Mouse (Mus musculus) limb, embryonic 15.5 days (tissue): ENCODE measurements around the gene Pde10a. TPM values are rescaled to one million over a fixed set of nuclear protein-coding genes. Genes with fewer than 3 reads are reported as not detected.

Source experiments
- ATAC-seq: fragments of 200-750 bp; cut with Nextera tagmentation; 2 replicates; pipeline ENCODE4 v1.8.0; 2017; ENCODE audit warnings: low read depth, moderate TSS enrichment; ENCODE audit not compliant: insufficient number of reproducible peaks, low FRiP score, low TSS enrichment
- H3K27ac ChIP-seq: fragments of 300-500 bp; sonication (generic); 2 replicates; pipeline ENCODE4 v1.5.1; 2015; ENCODE audit warnings: moderate library complexity, mild to moderate bottlenecking, inconsistent platforms
- H3K27me3 ChIP-seq: fragments of 300-500 bp; sonication (generic); 2 replicates; pipeline ENCODE4 v1.6.1; 2015; ENCODE audit warnings: inconsistent platforms
- H3K36me3 ChIP-seq: fragments of 300-500 bp; sonication (generic); 2 replicates; pipeline ENCODE4 v1.6.1; 2015; ENCODE audit warnings: inconsistent platforms
- H3K4me1 ChIP-seq: fragments of 300-500 bp; sonication (generic); 2 replicates; pipeline ENCODE4 v1.6.1; 2015; ENCODE audit warnings: inconsistent platforms
- H3K4me2 ChIP-seq: fragments of 300-500 bp; sonication (generic); 2 replicates; pipeline ENCODE4 v1.6.1; 2015; ENCODE audit warnings: mild to moderate bottlenecking, inconsistent platforms
- H3K4me3 ChIP-seq: fragments of 300-500 bp; sonication (generic); 2 replicates; pipeline ENCODE4 v1.5.1; 2015; ENCODE audit warnings: mild to moderate bottlenecking, inconsistent platforms
- H3K9ac ChIP-seq: fragments of 300-500 bp; sonication (generic); 2 replicates; pipeline ENCODE4 v1.6.1; 2015; ENCODE audit warnings: inconsistent platforms
- H3K9me3 ChIP-seq: fragments of 300-500 bp; sonication (generic); 2 replicates; pipeline ENCODE4 v1.6.1; 2016; ENCODE audit warnings: inconsistent platforms
- WGBS: fragments of 180-500 bp; shearing (Covaris S2); methylation state at CpG from one replicate; pipeline ENCODE4 v1.1.7; 2015; 5-methylcytosine and 5-hydroxymethylcytosine counted together
- polyA plus RNA-seq: library from polyadenylated mRNA; unstranded; fragments of >200 nt; fragmentation: Nextera tagmentation; extraction: Ambion mirVana; gene quantifications from 2 replicates; pipeline ENCODE4 v1.2.1, GENCODE M21; 2015

The Pde10a gene
- polyA plus RNA-seq, 1 experiment from 2014 or later: 3.1 TPM

DNA sequence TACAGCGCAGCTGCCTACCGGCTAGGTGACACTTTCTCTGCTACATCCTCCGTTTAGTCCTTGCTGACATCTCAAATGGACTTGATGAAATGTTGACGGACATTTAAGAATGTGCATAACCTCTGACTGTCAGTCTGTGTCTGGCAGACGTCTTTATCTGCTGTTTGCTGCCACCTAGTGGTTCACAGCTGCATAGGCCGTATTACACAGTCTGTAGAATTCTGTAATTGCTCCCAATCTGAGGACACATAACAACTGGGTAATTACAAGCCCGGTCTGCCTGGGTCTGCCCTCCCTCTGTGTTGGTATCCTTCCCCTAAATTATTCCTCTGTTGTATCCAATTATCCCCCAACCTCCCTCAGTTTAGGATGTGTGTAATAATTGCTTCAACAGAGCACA, 72.6 kb downstream of the Pde10a start:
- no peak overlapping the region for H3K27ac ChIP-seq
- H3K4me2 ChIP-seq: no peak overlapping the region
- H3K4me3 ChIP-seq: no peak overlapping the region
- WGBS: 13% methylated on average over 7 of the region's 7 CpGs
- H3K4me1 ChIP-seq: peaks cover 2% of the 10 kb centered on the region; the same call in 1 of the 2 replicates
- H3K9me3 ChIP-seq: no peaks in the 10 kb centered on the region
- no peak for ATAC-seq
- H3K36me3 ChIP-seq: no peaks in the 10 kb centered on the region
- H3K9ac ChIP-seq: no peak overlapping the region
- H3K27me3 ChIP-seq: peaks cover 3% of the 10 kb centered on the region; the same call in 1 of the 2 replicates

DNA sequence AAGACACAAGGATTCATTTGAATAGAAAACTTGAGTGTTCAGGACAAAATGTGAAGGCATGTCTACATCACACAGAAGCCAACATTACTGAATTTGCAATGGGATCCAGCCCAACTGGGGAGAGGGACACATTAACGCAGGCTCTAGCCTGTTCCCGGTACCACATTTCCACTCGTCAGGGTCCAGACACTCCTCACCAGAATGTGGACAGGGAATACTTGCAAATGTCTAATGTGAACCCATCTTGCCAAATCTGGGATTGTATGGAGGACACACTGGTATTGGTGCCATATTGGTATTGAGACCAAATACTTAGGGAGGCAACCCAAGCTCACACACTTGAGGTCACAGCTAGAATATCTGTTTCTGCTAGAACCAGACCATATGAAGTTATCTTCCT, 77.8 kb downstream of the Pde10a start:
- H3K4me2 ChIP-seq: no peak overlapping the region
- H3K36me3 ChIP-seq: no peaks in the 10 kb centered on the region
- no peaks in the 10 kb centered on the region for H3K9me3 ChIP-seq
- no peak overlapping the region for H3K27ac ChIP-seq
- ATAC-seq: no peak
- H3K27me3 ChIP-seq: no peaks in the 10 kb centered on the region; the same call in 1 of the 2 replicates
- H3K9ac ChIP-seq: no peak overlapping the region
- no peaks in the 10 kb centered on the region for H3K4me1 ChIP-seq
- 92% methylated on average over 3 of the region's 3 CpGs for WGBS
- H3K4me3 ChIP-seq: no peak overlapping the region

DNA sequence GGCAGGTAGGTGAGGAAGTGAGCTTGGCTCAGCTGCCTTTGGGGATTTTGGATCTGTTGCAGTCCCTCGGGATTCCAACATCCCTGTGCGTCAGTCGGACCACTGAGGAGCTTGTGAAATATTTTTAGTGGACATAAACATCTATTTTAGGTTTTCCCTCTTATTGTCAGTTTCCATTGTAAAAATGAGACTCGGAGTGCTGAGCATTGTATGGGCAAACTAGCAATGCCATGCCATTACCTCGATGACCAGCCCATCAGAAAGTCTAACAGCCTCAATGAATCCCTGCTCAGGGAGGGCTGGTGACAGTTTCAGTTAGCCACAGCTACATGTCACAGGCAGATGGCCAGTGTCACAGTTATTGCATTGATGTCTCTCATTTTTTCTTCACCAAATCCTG, 80.7 kb downstream of the Pde10a start:
- ATAC-seq: no peak

DNA sequence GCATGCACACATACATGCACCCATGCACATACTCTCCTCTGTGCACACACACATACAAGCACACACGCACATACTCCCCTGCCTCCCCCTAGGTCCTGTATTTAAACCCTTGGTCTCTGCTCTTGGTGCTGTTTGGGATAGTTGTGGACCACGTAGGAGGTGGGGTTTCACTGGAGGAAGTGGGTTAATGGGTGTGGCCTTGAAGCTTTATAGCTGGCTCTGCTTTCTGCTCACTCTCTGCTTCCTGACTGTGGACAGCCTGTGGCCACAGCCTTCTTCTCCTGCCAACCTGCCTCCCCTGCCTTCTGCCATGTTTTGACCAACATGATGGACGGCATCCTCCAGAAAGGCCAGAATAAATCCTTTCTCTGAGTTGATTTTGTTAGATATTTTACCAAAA, 81.5 kb downstream of the Pde10a start:
- Histone ChIP-seq H3K27me3 (no peaks in the 10 kb centered on the region), H3K4me3 (no peak overlapping the region), H3K4me2 (no peak overlapping the region), H3K9me3 (no peaks in the 10 kb centered on the region), H3K9ac (no peak overlapping the region), H3K4me1 (no peaks in the 10 kb centered on the region), H3K27ac (no peak overlapping the region), H3K36me3 (no peaks in the 10 kb centered on the region)
- no peak for ATAC-seq
- WGBS: 63% methylated on average over 3 of the region's 3 CpGs

More for the DNA sequence above, 80.7 kb downstream of the Pde10a start:
- Histone ChIP-seq H3K4me1 (no peaks in the 10 kb centered on the region), H3K27me3 (no peaks in the 10 kb centered on the region), H3K9me3 (no peaks in the 10 kb centered on the region), H3K36me3 (no peaks in the 10 kb centered on the region), H3K4me3 (no peak overlapping the region), H3K9ac (no peak overlapping the region), H3K4me2 (no peak overlapping the region), H3K27ac (no peak overlapping the region)
- 81% methylated on average over 5 of the region's 5 CpGs for WGBS

DNA sequence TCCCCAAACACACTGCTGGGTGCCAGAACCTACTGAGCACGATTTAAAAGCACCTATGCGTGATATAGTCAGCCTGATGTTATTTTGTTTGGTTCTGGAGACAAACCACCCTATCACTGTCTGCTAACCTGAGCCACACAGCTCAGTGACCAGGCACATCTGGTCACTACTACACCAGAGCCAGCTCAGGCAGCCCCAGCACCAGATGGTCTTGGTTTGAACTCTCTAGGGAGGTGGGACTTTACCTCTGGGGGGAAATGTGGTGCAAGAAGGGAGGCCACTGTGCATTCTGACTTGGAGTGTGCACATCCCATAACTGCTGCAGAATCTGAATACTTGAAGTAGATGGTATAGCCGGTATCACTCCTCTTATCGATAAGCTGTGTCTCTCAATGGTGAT, 86.7 kb downstream of the Pde10a start:
- 85% methylated on average over 4 of the region's 4 CpGs for WGBS
- Histone ChIP-seq H3K9ac (no peak overlapping the region), H3K36me3 (no peaks in the 10 kb centered on the region), H3K27ac (no peak overlapping the region), H3K27me3 (no peaks in the 10 kb centered on the region), H3K4me3 (no peak overlapping the region), H3K9me3 (no peaks in the 10 kb centered on the region), H3K4me1 (no peaks in the 10 kb centered on the region), H3K4me2 (no peak overlapping the region)
- no peak for ATAC-seq

DNA sequence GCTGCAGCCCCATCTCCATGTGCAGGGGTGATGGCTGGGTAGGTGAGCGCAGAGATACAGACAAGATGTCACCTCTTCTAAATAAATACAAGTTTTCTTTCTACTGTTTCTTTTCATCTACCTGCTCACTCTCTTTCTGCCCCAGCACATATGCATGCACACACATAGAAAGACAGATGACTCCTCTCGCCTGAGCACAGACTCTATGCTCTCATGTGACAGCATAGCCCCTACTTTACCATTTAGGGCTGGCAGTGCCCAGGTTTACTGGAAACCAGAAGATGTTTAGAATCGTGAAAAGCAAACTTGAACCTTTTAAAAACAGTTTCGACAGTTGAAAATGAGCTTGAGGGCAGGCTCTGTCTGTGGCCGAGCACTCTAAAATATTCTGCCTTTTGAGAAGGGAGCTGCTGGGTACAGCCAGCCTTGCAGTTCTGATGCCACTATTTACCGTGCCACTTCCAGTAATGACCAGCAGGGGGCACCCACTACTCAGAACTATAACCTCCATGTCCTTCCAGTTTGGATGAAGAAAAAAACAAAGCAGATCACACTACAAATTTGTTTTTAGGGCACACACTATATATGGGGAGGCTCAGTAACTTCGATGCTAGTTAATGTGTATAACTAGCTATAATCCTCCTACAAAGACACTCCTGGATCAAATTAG, 88.8 kb downstream of the Pde10a start:
- no peak for ATAC-seq
- WGBS: 35% methylated on average over 7 of the region's 7 CpGs
- Histone ChIP-seq H3K9me3 (no peaks in the 10 kb centered on the region), H3K9ac (no peak overlapping the region), H3K36me3 (no peaks in the 10 kb centered on the region), H3K27me3 (no peaks in the 10 kb centered on the region), H3K4me3 (no peak overlapping the region), H3K27ac (no peak overlapping the region), H3K4me2 (no peak overlapping the region), H3K4me1 (no peaks in the 10 kb centered on the region)

DNA sequence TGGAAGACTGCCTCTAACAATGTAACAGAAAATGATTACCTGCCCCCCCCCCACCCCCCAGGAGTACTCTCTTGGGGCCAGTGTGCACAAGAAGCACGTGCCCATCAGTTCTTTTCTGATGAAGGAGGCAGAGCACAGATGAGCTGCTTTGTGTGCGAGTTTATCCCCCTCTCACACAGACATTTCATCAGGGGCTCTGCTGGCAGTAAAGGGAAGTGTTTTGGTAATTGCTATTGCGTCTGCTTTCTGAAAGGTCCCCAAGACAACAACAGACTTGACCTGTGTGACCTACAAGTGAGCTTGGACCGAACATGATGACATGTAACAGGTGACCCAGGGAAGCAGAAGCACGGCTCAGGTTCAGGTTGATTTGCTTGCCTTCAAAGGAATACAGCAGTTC, 95.2 kb downstream of the Pde10a start:
- Histone ChIP-seq H3K27me3 (no peaks in the 10 kb centered on the region), H3K9ac (no peak overlapping the region), H3K9me3 (no peaks in the 10 kb centered on the region), H3K4me3 (no peak overlapping the region), H3K4me1 (no peaks in the 10 kb centered on the region; the same call in 1 of the 2 replicates), H3K4me2 (no peak overlapping the region), H3K36me3 (no peaks in the 10 kb centered on the region), H3K27ac (no peak overlapping the region)
- WGBS: 41% methylated on average over 5 of the region's 5 CpGs
- ATAC-seq: no peak

DNA sequence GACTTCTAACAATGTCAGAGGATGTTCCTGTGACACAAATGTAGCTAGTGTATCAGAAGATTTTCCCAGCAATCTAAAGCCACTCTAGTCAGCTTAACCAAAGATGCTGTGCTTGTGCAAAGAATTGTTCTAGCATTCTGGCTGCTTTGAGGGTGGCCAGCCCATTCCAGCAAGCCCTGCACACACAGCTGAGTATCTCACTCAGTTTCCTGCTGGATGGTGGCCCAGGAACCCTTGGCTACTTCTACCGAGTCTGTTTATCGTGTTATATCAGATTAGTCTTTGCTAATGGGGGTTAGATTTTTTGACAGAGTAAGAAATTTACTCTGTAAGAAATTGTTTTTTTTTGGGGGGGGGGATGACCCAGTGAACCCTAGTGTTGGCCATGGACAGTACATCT, 95.9 kb downstream of the Pde10a start:
- H3K4me1 ChIP-seq: no peaks in the 10 kb centered on the region; the same call in 1 of the 2 replicates
- no peak overlapping the region for H3K9ac ChIP-seq
- 50% methylated on average over 2 of the region's 2 CpGs for WGBS
- H3K27me3 ChIP-seq: no peaks in the 10 kb centered on the region
- no peaks in the 10 kb centered on the region for H3K9me3 ChIP-seq
- H3K4me3 ChIP-seq: no peak overlapping the region
- no peaks in the 10 kb centered on the region for H3K36me3 ChIP-seq
- H3K4me2 ChIP-seq: no peak overlapping the region
- H3K27ac ChIP-seq: no peak overlapping the region
- no peak for ATAC-seq

DNA sequence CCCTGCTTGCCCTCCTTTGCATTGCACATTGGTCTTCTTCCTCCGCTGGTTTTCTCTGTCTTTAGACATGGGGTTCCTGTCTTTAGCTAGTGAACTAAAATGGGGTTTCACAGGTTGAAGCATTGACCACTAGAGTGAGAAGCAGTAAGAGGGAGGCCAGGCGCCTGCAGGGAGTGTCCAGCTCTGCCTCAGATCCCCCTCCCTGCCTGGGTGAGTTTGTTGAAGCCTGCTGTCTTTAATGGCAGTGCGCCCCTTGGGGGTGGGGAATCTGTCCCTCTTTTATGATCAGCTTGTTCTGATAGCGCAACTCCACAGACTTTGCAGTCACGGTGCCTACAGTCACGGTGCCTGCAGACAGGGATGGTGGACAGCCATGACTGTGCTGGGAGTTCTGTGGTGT, 96.7 kb downstream of the Pde10a start:
- no peak overlapping the region for H3K9ac ChIP-seq
- no peaks in the 10 kb centered on the region for H3K36me3 ChIP-seq
- H3K4me2 ChIP-seq: no peak overlapping the region
- ATAC-seq: no peak
- H3K4me3 ChIP-seq: no peak overlapping the region
- H3K9me3 ChIP-seq: no peaks in the 10 kb centered on the region
- H3K4me1 ChIP-seq: no peaks in the 10 kb centered on the region; the same call in 1 of the 2 replicates
- no peaks in the 10 kb centered on the region for H3K27me3 ChIP-seq
- H3K27ac ChIP-seq: no peak overlapping the region
- WGBS: 30% methylated on average over 5 of the region's 6 CpGs

DNA sequence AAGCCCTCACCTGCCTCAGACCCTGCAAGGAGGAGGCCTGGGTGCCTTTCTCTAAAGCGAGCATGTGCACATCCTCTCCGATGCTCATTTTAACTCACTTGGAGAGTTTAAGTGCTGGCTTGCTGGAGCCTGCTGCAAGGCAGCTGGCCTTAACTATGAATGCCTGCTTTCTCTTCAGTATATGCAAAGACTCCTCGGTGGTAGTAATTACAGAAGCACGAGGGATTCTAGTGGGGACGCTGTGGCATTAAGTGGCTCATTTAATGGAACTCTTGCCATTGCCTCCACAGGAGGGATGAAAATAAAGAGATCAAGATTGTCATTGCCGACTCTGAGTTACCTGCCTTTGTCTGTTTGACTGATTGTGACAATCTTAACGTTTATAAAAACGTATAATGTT, 101.2 kb downstream of the Pde10a start:
- H3K9me3 ChIP-seq: no peaks in the 10 kb centered on the region
- no peaks in the 10 kb centered on the region for H3K27me3 ChIP-seq
- no peaks in the 10 kb centered on the region; the same call in 1 of the 2 replicates for H3K4me1 ChIP-seq
- 45% methylated on average over 8 of the region's 8 CpGs for WGBS
- H3K4me2 ChIP-seq: no peak overlapping the region
- no peaks in the 10 kb centered on the region for H3K36me3 ChIP-seq
- no peak overlapping the region for H3K9ac ChIP-seq
- no peak overlapping the region for H3K27ac ChIP-seq
- H3K4me3 ChIP-seq: no peak overlapping the region
- no peak for ATAC-seq

DNA sequence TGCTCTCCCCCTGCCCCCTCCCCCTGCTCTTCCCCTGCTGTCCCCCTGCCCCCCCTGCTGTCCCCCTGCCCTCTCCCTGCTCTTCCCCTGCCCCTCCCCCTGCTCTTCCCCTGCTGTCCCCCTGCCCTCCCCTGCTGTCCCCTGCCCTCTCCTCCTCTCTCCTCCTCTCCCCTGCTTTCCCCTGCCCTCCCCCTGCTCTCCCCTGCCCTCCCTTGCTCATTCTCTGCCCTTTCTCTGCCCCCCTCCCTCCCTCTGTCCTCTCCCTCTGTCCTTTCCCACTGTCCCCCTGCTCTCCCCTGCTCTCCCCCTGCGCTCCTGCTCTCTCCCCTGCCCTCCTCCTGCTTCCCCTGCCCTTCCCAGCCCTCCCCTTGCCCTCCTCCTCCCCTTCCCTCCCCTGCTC, 106.5 kb downstream of the Pde10a start:
- no peak overlapping the region for H3K4me3 ChIP-seq
- no peak overlapping the region for H3K4me2 ChIP-seq
- H3K36me3 ChIP-seq: no peaks in the 10 kb centered on the region
- H3K4me1 ChIP-seq: 0 out of 2 replicates have a peak, but pooled peaks cover 2% of the 10 kb centered on the region
- H3K9ac ChIP-seq: no peak overlapping the region
- no peaks in the 10 kb centered on the region for H3K9me3 ChIP-seq
- ATAC-seq: no peak
- 44% methylated on average over 1 of the region's 1 CpGs for WGBS
- H3K27ac ChIP-seq: no peak overlapping the region
- H3K27me3 ChIP-seq: 0 out of 2 replicates have a peak, but pooled peaks cover 8% of the 10 kb centered on the region

DNA sequence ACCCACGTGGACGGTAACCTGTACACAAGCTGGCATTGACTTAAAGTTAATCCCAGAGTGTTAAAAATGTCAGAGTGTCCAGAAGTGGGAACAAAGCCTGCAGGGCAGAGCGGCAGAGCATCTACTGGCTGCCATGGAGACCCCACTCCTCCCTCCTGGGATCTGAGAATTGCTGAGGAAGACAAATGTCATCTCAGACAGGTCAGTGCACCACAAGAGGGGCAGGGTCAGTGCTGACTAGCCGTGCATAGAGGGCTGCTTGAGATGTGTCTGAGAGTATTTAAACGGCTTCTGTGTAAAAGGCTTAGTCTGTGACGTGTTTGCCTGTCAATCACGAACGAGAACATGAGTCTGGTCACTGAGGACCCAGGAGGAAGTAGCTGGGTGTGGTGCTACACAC, 108.4 kb downstream of the Pde10a start:
- Histone ChIP-seq H3K36me3 (no peaks in the 10 kb centered on the region), H3K4me3 (no peak overlapping the region), H3K9ac (no peak overlapping the region), H3K4me1 (0 out of 2 replicates have a peak, but pooled peaks cover 2% of the 10 kb centered on the region), H3K27me3 (0 out of 2 replicates have a peak, but pooled peaks cover 8% of the 10 kb centered on the region), H3K27ac (no peak overlapping the region), H3K4me2 (no peak overlapping the region), H3K9me3 (no peaks in the 10 kb centered on the region)
- WGBS: 40% methylated on average over 8 of the region's 8 CpGs
- ATAC-seq: no peak
